Mouse (Mus musculus) limb, embryonic 11.5 days (tissue): ENCODE results near the gene Nop53. TPM values are rescaled to one million over a fixed set of nuclear protein-coding genes. Genes with fewer than 3 reads are reported as not detected.
A peak's percentile ranks its signal among the peaks of the same experiment; 100 is the strongest.

Source experiments
- ATAC-seq: fragments of 200-750 bp; cut with Nextera tagmentation; 2 replicates; pipeline ENCODE4 v1.8.0; 2017; ENCODE audit warnings: low read depth; ENCODE audit not compliant: insufficient number of reproducible peaks, low FRiP score, low TSS enrichment
- DNase-seq: peaks from one replicate; pipeline ENCODE4 v3.0.0-alpha.2; 2015; ENCODE audit warnings: low spot score
- H3K27ac ChIP-seq: fragments of 300-500 bp; sonication (generic); replicated peaks from 2 replicates; pipeline ENCODE4 v1.5.1; 2014; ENCODE audit warnings: low read depth, mild to moderate bottlenecking, low read length
- H3K27me3 ChIP-seq: fragments of 300-500 bp; sonication (generic); 2 replicates; pipeline ENCODE4 v1.6.1; 2014; ENCODE audit warnings: mild to moderate bottlenecking, low read length, mixed read lengths; ENCODE audit not compliant: control insufficient read depth, insufficient read depth
- H3K36me3 ChIP-seq: fragments of 300-500 bp; sonication (generic); 2 replicates; pipeline ENCODE4 v1.6.1; 2014; ENCODE audit warnings: mild to moderate bottlenecking, low read length, moderate library complexity, mixed read lengths; ENCODE audit not compliant: control insufficient read depth, insufficient read depth
- H3K4me1 ChIP-seq: fragments of 300-500 bp; sonication (generic); 2 replicates; pipeline ENCODE4 v1.6.1; 2014; ENCODE audit warnings: low read length, mixed read lengths; ENCODE audit not compliant: control insufficient read depth, insufficient read depth
- H3K4me2 ChIP-seq: fragments of 300-500 bp; sonication (generic); 2 replicates; pipeline ENCODE4 v1.6.1; 2014; ENCODE audit warnings: low read depth, mild to moderate bottlenecking, moderate library complexity; ENCODE audit not compliant: severe bottlenecking
- H3K4me3 ChIP-seq: fragments of 300-500 bp; sonication (generic); 2 replicates; pipeline ENCODE4 v1.5.1; 2014; ENCODE audit warnings: low read depth, low read length
- H3K9ac ChIP-seq: fragments of 300-500 bp; sonication (generic); 2 replicates; pipeline ENCODE4 v1.6.1; 2014; ENCODE audit warnings: mild to moderate bottlenecking, low read length
- H3K9me3 ChIP-seq: fragments of 300-500 bp; sonication (generic); 2 replicates; pipeline ENCODE4 v1.6.1; 2016; ENCODE audit warnings: low read length; ENCODE audit not compliant: control insufficient read depth
- WGBS: fragments of 180-500 bp; shearing (Covaris S2); extraction: QIAGEN DNeasy Blood & Tissue Kit; methylation state at CpG from one replicate; pipeline ENCODE4 v1.1.7; 2014; 5-methylcytosine and 5-hydroxymethylcytosine counted together
- polyA plus RNA-seq: library from polyadenylated mRNA; unstranded; fragments of >200 nt; fragmentation: Nextera tagmentation; extraction: Ambion mirVana; gene quantifications from 2 replicates; pipeline ENCODE4 v1.2.1, GENCODE M21; 2014

Gene Nop53
- polyA plus RNA-seq, 1 experiment from 2014 or later, result 197 TPM

DNA sequence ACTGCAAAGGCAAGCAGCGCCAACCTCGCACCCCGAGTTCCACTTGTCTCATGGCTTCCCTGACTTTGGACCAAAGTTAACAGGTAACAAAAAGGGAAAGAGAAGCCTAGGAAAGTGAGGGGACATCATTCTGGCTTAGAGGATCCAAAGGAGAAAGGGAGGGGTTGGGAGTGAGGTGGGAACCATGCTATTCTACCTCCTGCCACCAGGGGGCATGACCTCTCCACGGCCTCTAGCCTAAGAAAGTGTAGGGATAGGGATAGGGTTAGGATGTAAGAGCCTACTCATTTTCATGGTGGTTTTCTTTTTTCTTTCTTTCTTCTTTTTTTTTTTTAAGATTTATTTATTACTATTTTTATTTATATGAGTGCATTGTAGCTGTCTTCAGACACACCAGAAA lies 30.0 kb upstream of the Nop53 start:
- WGBS, result 78% methylated on average over 4 of the region's 4 CpGs
- Histone ChIP-seq H3K27ac (no peak overlapping the region), H3K4me1 (no peaks in the 10 kb centered on the region), H3K9ac (no peak overlapping the region), H3K4me2 (no peak overlapping the region), H3K36me3 (peaks cover 29% of the 10 kb centered on the region), H3K27me3 (no peaks in the 10 kb centered on the region), H3K9me3 (no peaks in the 10 kb centered on the region), H3K4me3 (no peak overlapping the region)
- ATAC-seq (no peak), DNase-seq (peak; percentile 35)

DNA sequence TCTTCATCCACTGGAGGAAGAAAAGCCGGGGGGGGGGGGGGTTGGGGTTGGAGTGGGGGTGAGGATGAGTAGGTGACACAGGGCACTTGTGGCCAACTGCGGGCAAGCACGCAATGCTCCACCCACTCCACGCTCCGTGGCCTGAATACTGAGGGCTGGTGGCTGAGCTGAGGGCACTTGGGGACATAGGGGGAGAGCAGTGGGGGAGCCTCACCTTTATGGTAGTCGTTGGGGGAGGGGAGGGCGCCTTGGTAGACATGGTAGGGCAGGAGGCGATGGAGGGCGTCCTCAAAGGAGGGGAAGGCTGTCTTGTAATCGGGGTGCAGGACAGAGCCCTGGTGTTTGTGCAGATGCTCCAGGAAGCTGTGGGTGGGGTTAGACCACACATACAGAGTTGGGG lies 29.6 kb upstream of the Nop53 start:
- no peak for ATAC-seq
- Histone ChIP-seq H3K9me3 (no peaks in the 10 kb centered on the region), H3K4me1 (no peaks in the 10 kb centered on the region), H3K27ac (no peak overlapping the region), H3K27me3 (no peaks in the 10 kb centered on the region), H3K36me3 (peaks cover 29% of the 10 kb centered on the region), H3K4me3 (no peak overlapping the region), H3K4me2 (no peak overlapping the region), H3K9ac (no peak overlapping the region)
- WGBS, result 92% methylated on average over 10 of the region's 10 CpGs
- DNase-seq, result no peak

DNA sequence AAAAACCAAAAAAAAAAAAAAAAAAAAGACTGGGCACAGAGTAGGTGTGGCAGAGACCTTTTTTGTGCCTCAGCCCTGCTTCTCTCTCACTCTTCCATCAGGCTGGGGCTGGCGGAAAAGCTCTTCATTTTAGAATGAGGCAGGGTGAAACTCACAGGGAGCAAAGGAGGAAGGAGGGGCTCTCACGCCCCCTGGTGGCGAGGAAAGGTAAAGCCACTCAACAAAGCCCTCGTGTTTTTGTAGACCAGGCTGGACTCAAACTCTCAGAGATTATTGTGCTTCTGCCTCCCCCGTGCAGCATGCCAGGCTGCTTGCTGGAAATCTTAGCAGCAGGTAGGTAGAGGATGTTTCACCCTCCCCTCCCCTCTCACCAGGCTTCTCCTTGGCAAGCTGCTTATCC lies 28.8 kb upstream of the Nop53 start:
- WGBS, result 69% methylated on average over 5 of the region's 5 CpGs
- no peak for ATAC-seq
- 0 out of 2 replicates have a peak, but pooled peaks cover 3% of the 10 kb centered on the region for H3K9me3 ChIP-seq
- no peak overlapping the region for H3K9ac ChIP-seq
- no peaks in the 10 kb centered on the region for H3K4me1 ChIP-seq
- peak; percentile 58 for DNase-seq
- H3K4me2 ChIP-seq, result no peak overlapping the region
- peaks cover 25% of the 10 kb centered on the region for H3K36me3 ChIP-seq
- no peak overlapping the region for H3K27ac ChIP-seq
- H3K4me3 ChIP-seq, result no peak overlapping the region
- H3K27me3 ChIP-seq, result no peaks in the 10 kb centered on the region

DNA sequence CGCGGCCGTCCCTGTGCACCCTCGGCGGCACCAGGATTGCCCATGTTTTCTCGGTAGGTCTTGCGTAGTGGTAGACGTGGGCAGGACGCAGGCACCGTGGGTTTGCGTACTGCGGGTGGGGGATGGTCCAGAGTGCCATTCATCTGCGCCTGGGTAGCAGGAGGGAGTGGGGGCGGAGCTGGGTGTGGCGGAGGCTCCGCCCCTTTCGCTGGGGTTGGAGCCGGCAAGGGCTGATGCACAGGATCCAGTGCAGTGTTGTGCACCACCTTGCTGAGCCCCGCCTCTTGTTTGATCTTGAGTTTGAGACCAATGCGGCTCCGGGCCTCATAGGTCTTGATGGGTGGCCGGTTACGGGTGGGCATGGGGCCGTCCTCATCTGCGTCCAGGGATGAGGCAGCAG lies 26.4 kb upstream of the Nop53 start:
- ATAC-seq, result no peak
- 60% methylated on average over 25 of the region's 25 CpGs for WGBS

DNA sequence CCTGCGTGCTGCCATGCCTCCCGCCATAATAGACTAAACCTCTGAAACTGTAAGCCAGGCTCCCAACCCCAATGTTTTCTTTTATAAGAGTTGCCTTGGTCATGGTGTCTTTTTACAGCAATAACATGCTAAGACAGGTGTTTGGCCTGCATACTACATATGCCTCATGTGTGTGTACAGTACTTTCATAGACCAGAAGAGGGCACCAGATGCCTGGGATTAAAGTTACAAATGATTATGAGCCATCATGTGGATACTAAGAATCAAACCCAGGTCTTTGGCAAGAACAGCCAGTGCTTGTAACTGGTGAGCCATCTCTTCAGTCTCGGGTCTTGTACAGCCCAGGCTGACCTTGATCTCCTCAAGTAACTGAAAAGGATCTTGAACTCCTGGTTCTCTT lies 23.8 kb upstream of the Nop53 start:
- 79% methylated on average over 3 of the region's 3 CpGs for WGBS
- Histone ChIP-seq H3K9me3 (0 out of 2 replicates have a peak, but pooled peaks cover 3% of the 10 kb centered on the region), H3K36me3 (peaks cover 13% of the 10 kb centered on the region), H3K9ac (no peak overlapping the region), H3K4me2 (no peak overlapping the region), H3K27me3 (no peaks in the 10 kb centered on the region), H3K4me3 (no peak overlapping the region), H3K4me1 (no peaks in the 10 kb centered on the region), H3K27ac (no peak overlapping the region)
- DNase-seq, result no peak
- ATAC-seq, result no peak

More for the DNA sequence above, 26.4 kb upstream of the Nop53 start:
- H3K36me3 ChIP-seq, result peaks cover 17% of the 10 kb centered on the region
- no peak overlapping the region for H3K9ac ChIP-seq
- H3K27ac ChIP-seq, result no peak overlapping the region
- no peaks in the 10 kb centered on the region for H3K4me1 ChIP-seq
- H3K4me3 ChIP-seq, result no peak overlapping the region
- H3K27me3 ChIP-seq, result no peaks in the 10 kb centered on the region
- DNase-seq, result no peak
- 0 out of 2 replicates have a peak, but pooled peaks cover 3% of the 10 kb centered on the region for H3K9me3 ChIP-seq
- no peak overlapping the region for H3K4me2 ChIP-seq

DNA sequence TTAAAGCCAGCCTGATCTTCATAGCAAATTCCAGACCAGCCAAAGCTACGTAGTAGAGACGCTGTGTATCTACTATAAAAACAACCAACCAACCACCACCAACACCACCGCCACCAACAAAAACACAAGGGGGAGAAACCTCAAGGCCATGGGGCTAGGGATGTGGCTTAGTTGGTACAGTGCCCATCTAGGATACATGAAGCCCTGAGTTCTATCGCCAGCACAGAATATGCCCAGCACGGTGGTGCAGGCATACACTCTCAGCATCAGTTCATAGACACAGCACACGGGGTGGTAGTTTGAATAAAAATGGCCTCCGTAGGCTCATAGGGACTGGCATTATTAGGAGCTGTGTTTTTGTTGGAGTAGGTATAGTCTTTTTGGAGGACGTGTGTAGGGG lies 22.4 kb upstream of the Nop53 start:
- H3K9ac ChIP-seq, result no peak overlapping the region
- no peak overlapping the region for H3K27ac ChIP-seq
- H3K36me3 ChIP-seq, result peaks cover 10% of the 10 kb centered on the region
- no peaks in the 10 kb centered on the region for H3K27me3 ChIP-seq
- no peak overlapping the region for H3K4me2 ChIP-seq
- H3K4me1 ChIP-seq, result no peaks in the 10 kb centered on the region
- 0 out of 2 replicates have a peak, but pooled peaks cover 3% of the 10 kb centered on the region for H3K9me3 ChIP-seq
- DNase-seq, result no peak
- H3K4me3 ChIP-seq, result no peak overlapping the region
- ATAC-seq, result no peak
- 86% methylated on average over 8 of the region's 8 CpGs for WGBS

DNA sequence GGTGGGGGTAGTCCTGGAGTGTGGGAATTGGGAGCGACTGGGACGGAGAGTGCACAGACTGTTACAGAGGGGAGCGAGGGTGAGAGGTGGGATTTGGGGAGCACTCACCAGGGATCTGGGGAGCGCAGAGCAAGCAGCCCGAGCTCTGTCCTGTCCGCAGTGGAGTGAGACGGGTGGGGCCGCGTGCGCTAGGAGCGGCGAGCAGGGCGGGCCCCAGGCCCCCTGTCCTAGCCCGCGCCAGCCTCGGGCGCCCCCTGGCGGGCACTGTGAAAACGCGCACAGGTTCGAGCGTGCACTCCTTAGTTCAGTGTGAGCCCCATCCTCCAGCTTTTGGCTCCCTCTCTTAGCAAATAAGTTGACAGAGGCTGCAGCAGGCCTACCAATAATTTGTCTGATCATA lies 21.4 kb upstream of the Nop53 start, which contains the start of gene Ehd2:
Gene Ehd2 (minus strand): TSS at position 256 of the 400 bp plus-strand sequence.
- peaks cover 10% of the 10 kb centered on the region for H3K36me3 ChIP-seq
- DNase-seq (peak; percentile 73), ATAC-seq (peak; percentile 79)
- H3K9me3 ChIP-seq, result 0 out of 2 replicates have a peak, but pooled peaks cover 3% of the 10 kb centered on the region
- H3K27ac ChIP-seq, result no peak within 1 kb of the TSS
- 0 out of 2 replicates have a peak, but pooled peaks cover 2% of the 10 kb centered on the region for H3K4me1 ChIP-seq
- whole genome bisulfite sequencing, result 0% methylated on average over 22 of the region's 22 CpGs
- peak within 1 kb of the TSS; percentile 22; the same call in 1 of the 2 replicates for H3K4me3 ChIP-seq
- H3K4me2 ChIP-seq, result peak within 1 kb of the TSS; percentile 47
- no peaks in the 10 kb centered on the region for H3K27me3 ChIP-seq
- H3K9ac ChIP-seq, result peak within 1 kb of the TSS; percentile 43; the same call in 1 of the 2 replicates

DNA sequence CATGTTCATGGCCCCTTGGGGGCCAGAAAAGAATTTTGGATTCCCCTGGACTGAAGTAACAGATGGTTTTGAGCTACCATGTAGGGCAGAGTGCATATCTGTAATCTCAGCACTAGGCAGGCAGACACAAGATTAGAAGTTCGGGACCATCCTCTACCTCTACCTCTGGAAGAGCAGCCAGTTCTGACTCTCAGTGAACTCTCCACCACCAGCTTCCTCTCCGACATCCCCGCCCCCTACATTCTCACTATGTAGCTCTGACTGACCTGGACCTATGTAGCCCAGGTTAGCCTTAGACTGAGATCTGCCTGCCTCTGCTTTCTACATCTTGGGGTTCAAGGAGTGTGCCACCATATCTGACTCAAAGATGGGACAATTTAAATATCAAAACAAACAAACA lies 20.6 kb upstream of the Nop53 start:
- ATAC-seq (no peak), DNase-seq (no peak)
- 69% methylated on average over 3 of the region's 3 CpGs for WGBS
- no peak overlapping the region for H3K27ac ChIP-seq
- no peak overlapping the region for H3K4me3 ChIP-seq
- H3K36me3 ChIP-seq, result peaks cover 1% of the 10 kb centered on the region
- no peak overlapping the region for H3K4me2 ChIP-seq
- H3K27me3 ChIP-seq, result no peaks in the 10 kb centered on the region
- H3K9me3 ChIP-seq, result 0 out of 2 replicates have a peak, but pooled peaks cover 3% of the 10 kb centered on the region
- H3K4me1 ChIP-seq, result 0 out of 2 replicates have a peak, but pooled peaks cover 6% of the 10 kb centered on the region
- no peak overlapping the region for H3K9ac ChIP-seq
